Mouse (Mus musculus) neural tube, embryonic 12.5 days (tissue): ENCODE data around the gene Fxr2. TPM values are rescaled to one million over a fixed set of nuclear protein-coding genes. Genes with fewer than 3 reads are reported as not detected.

ENCODE experiments used
- ATAC-seq: fragments of 200-750 bp; cut with Nextera tagmentation; 2 replicates; pipeline ENCODE4 v1.8.0; 2017; ENCODE audit warnings: low read depth, mild to moderate bottlenecking, moderate TSS enrichment, moderate library complexity; ENCODE audit not compliant: low FRiP score
- H3K27ac ChIP-seq: fragments of 300-500 bp; sonication (generic); 2 replicates; pipeline ENCODE4 v1.5.1; 2016
- H3K27me3 ChIP-seq: fragments of 300-500 bp; sonication (generic); replicated peaks from 2 replicates; pipeline ENCODE4 v1.6.1; 2016; ENCODE audit warnings: mild to moderate bottlenecking
- H3K36me3 ChIP-seq: fragments of 300-500 bp; sonication (generic); 2 replicates; pipeline ENCODE4 v1.6.1; 2016; ENCODE audit warnings: mild to moderate bottlenecking
- H3K4me1 ChIP-seq: fragments of 300-500 bp; sonication (generic); 2 replicates; pipeline ENCODE4 v1.6.1; 2016
- H3K4me2 ChIP-seq: fragments of 300-500 bp; sonication (generic); replicated peaks from 2 replicates; pipeline ENCODE4 v1.6.1; 2016; ENCODE audit warnings: mild to moderate bottlenecking
- H3K4me3 ChIP-seq: fragments of 300-500 bp; sonication (generic); 2 replicates; pipeline ENCODE4 v1.5.1; 2016
- H3K9ac ChIP-seq: fragments of 300-500 bp; sonication (generic); 2 replicates; pipeline ENCODE4 v1.6.1; 2016; ENCODE audit warnings: mild to moderate bottlenecking
- H3K9me3 ChIP-seq: fragments of 300-500 bp; sonication (generic); 2 replicates; pipeline ENCODE4 v1.6.1; 2016; ENCODE audit warnings: mild to moderate bottlenecking
- WGBS: fragments of 180-500 bp; shearing (Covaris S2); methylation state at CpG from one replicate; pipeline ENCODE4 v1.1.7; 2016; 5-methylcytosine and 5-hydroxymethylcytosine counted together
- polyA plus RNA-seq: library from polyadenylated mRNA; unstranded; fragments of >200 nt; fragmentation: Nextera tagmentation; extraction: Ambion mirVana; gene quantifications from 2 replicates; pipeline ENCODE4 v1.2.1, GENCODE M21; 2016

The Fxr2 gene
- polyA plus RNA-seq, 1 experiment from 2014 or later, result 71.5 TPM

DNA sequence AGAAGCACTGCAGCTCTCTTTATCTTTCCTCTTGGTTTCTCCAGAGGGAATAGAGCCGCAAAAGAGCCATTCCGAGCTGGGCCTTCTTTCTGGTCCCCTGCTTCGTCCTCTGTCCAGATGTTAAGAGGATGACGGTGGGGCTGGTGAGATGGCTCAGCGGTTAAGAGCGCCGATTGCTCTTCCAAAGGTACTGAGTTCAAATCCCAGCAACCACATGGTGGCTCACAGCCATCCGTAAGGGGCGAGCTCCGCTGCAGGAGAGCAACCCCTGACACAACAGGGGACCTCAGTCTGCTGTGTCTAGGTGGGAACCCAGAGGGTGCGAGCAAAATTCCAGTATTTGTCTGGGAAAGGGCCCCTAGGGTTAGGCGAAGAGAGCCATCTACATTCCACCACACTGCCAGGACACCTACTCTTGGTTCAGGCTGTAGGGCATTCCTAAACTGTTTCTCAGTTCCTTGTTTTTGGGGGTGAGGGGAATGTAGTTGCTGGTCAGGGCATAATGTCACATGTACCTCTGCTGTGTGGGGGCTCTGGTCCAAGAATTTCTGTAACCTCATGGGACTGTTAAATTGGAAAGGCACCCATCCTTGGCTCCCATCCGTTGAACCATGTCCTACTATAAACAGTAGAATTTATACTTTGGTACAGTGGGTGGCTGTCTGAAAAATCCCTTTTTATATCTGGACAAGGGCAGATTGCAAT lies 30.3 kb downstream of the Fxr2 start:
- peak; percentile 54 for ATAC-seq
- Histone ChIP-seq H3K36me3 (peaks cover 51% of the 10 kb centered on the region), H3K9ac (peak overlapping the region; percentile 63), H3K4me2 (peak overlapping the region; percentile 65), H3K4me1 (peaks cover 20% of the 10 kb centered on the region), H3K9me3 (no peaks in the 10 kb centered on the region), H3K4me3 (peak overlapping the region; percentile 51), H3K27ac (peak overlapping the region; percentile 92), H3K27me3 (no peaks in the 10 kb centered on the region)
- WGBS, result 72% methylated on average over 13 of the region's 13 CpGs

DNA sequence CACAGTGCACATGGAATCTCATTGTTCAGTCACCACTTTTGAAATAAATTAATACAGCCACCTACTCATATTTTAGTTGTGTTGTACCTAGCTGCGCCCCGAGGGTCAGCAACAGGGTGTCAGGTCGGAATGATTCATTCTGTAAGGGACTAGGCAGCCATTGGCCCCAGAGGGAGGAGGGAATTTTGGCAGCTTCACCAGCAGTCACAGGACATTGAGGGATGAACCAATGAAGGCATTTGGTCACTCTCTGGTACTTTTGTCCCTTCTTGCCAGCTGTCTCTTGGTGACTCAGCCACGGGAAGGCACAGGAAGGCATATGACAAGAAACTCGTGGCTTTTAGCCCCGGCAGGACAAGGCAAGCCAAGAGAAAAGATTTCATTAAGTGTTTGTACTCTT lies 31.0 kb downstream of the Fxr2 start:
- H3K4me1 ChIP-seq, result peaks cover 20% of the 10 kb centered on the region
- H3K27me3 ChIP-seq, result no peaks in the 10 kb centered on the region
- no peak overlapping the region for H3K9ac ChIP-seq
- H3K9me3 ChIP-seq, result no peaks in the 10 kb centered on the region
- peaks cover 51% of the 10 kb centered on the region for H3K36me3 ChIP-seq
- no peak overlapping the region for H3K4me3 ChIP-seq
- no peak for ATAC-seq
- 85% methylated on average over 6 of the region's 6 CpGs for WGBS
- no peak overlapping the region for H3K4me2 ChIP-seq
- H3K27ac ChIP-seq, result no peak overlapping the region

DNA sequence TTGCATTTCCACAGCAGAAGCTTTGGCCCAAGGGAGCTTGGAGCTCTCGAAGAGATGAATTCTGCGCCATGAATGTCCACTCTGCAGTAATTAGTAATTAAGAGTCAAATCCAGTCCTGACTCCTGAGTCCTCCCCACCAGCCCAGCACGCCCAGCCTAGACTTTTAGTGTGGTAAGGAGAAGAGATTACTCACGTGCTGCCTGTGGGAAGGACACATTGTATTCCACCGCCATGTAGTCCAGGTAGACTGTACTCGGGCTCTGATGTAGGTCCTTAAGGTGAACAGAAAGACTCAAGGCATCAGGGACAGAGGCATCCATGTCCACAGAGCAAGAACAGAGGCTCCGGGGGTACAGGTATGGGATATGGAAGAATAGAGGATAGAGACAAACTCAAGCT lies 32.1 kb downstream of the Fxr2 start:
- ATAC-seq, result no peak
- Histone ChIP-seq H3K36me3 (peaks cover 59% of the 10 kb centered on the region), H3K4me3 (no peak overlapping the region)

DNA sequence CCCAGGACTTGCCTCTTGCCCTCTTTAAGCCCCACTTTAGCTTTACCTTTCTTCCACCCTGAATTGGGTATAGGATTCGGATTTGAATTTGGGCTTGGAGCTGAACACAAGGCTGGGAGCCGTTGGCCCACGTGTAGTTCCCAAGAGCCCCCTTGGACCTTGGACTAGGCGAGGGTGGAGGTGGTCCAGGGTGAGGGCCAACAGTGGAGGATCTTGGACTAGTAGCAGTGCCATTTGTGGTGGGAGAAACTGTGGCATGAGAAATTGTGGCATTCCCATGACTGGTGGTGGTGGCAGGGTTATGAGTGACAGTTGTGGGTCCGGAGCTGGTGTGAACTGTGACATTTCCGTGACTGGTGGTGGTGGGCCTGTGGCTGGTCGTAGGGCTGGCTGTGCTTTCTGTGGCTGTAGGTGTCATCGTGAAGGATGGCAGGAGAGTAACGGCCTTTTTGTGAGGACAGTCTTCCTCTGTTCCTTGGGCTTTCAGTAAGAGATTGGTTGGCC lies 32.7 kb downstream of the Fxr2 start:
- Histone ChIP-seq H3K27me3 (no peaks in the 10 kb centered on the region), H3K27ac (no peak overlapping the region), H3K36me3 (peaks cover 65% of the 10 kb centered on the region), H3K9me3 (no peaks in the 10 kb centered on the region), H3K4me1 (peaks cover 35% of the 10 kb centered on the region), H3K4me2 (no peak overlapping the region), H3K4me3 (no peak overlapping the region), H3K9ac (no peak overlapping the region)
- ATAC-seq, result no peak
- 81% methylated on average over 9 of the region's 9 CpGs for WGBS

More for the DNA sequence above, 32.1 kb downstream of the Fxr2 start:
- Histone ChIP-seq H3K27ac (no peak overlapping the region), H3K4me2 (no peak overlapping the region), H3K9me3 (no peaks in the 10 kb centered on the region), H3K4me1 (peaks cover 29% of the 10 kb centered on the region), H3K27me3 (no peaks in the 10 kb centered on the region), H3K9ac (no peak overlapping the region)
- 97% methylated on average over 7 of the region's 7 CpGs for WGBS

DNA sequence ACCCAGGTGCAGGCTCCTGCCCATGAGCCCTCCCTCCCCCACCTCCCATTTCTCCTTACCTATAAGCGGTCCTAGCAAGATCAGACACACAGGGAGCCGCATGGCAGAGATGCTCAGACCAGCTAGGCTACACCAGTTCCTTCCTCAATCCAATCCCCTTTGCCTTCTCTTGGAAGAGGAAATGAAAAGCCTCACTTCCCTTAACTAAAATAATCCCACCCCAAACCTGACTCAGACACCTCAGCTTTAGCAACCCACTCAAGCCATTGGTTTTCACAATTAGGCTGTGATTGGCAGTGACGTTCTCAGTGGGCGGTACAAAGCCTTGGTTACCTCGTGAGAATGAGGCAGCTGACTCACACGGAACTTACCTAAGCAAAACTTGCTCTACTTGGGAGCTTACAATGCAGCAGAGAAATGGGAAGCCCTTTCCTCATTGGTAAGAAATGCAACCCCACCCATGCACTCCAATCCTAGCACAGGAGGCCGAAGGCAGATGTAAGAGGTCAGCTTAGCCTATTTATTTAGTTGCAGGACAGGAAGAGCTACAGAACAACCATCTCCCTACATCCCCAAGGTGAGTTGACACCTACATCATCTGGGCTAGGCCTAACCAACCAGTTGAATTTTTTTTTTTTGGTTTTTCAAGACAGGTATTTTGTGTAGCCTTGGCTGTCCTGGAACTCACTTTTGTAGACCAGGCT lies 33.3 kb downstream of the Fxr2 start, which contains the start of gene Cd68:
Gene Cd68 (minus strand): TSS at position 193 of the 704 bp plus-strand sequence.
- peaks cover 71% of the 10 kb centered on the region for H3K36me3 ChIP-seq
- WGBS, result 33% methylated on average over 7 of the region's 7 CpGs
- no peak within 1 kb of the TSS for H3K27ac ChIP-seq
- H3K4me1 ChIP-seq, result peaks cover 35% of the 10 kb centered on the region
- H3K4me2 ChIP-seq, result no peak within 1 kb of the TSS
- ATAC-seq, result no peak
- no peak within 1 kb of the TSS for H3K9ac ChIP-seq
- H3K9me3 ChIP-seq, result no peaks in the 10 kb centered on the region
- no peaks in the 10 kb centered on the region for H3K27me3 ChIP-seq
- no peak within 1 kb of the TSS for H3K4me3 ChIP-seq

DNA sequence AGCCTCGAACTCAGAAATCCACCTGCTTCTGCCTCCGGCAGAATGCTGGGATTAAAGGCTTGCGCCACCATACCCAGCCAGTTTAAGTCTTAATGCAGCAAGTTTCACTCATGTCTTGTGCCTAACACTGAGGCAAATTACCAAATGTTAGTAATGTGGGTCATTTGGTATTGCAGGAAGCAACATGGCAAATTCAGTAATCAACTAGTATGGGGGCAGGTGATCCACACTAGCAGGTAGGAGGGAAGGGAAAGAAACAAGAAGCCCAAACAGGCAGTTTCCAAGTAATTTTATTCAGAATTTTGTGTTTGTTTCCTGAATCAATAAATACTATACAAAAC lies 33.8 kb downstream of the Fxr2 start:
- Histone ChIP-seq H3K4me2 (no peak overlapping the region), H3K9me3 (no peaks in the 10 kb centered on the region), H3K9ac (no peak overlapping the region), H3K4me3 (no peak overlapping the region), H3K36me3 (peaks cover 71% of the 10 kb centered on the region), H3K27ac (no peak overlapping the region), H3K4me1 (peaks cover 30% of the 10 kb centered on the region), H3K27me3 (no peaks in the 10 kb centered on the region)
- 89% methylated on average over 3 of the region's 3 CpGs for WGBS
- no peak for ATAC-seq

DNA sequence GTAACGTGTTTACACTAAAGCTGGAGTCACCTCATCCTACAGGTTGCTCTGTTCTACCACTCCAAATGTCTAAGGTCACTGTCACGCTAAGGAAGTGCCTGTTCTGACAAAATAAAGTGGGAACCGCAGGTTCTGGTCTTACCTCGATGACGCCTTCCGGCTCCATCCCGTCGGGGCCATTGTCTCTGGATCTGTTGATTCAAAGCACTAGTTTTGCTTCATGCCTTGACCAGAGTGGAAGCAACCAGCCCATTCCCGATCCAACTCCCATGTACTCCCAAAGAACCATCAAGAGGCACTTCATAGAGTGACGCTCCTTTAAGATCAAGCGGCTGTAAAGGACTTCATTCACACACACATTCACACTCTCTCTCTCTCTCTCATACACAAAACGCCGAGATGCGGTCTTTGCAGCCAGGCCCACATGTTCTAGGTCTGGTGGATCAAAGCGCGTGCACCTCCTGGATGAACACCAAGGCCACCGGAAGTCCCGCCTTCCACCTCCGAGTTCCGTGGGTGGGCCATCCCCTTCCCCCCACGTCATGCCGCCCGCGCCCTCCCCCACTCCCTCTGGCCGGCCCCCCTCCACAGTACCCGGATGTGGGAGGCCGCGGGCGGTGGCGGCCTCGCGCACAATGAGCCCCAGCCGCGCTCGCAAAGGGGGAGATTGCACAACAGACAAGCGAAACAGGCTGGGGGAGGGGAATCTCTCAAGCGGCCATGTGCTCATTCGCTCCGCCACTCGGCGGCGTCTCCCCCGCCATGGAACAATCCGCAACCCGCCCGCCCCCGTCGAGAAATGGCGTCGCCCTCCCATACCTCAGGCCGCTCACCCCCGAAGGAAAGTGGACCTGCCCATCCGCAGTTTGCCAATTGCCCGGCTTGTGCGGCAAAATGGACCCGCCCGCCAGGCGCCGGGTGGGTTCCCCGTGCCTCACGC lies 38.3 kb downstream of the Fxr2 start:
- Histone ChIP-seq H3K9ac (peak overlapping the region; percentile 99), H3K9me3 (no peaks in the 10 kb centered on the region), H3K36me3 (peaks cover 76% of the 10 kb centered on the region), H3K4me2 (peak overlapping the region; percentile 96), H3K4me1 (peaks cover 33% of the 10 kb centered on the region), H3K4me3 (peak overlapping the region; percentile 99), H3K27me3 (no peaks in the 10 kb centered on the region), H3K27ac (peak overlapping the region; percentile 87)
- WGBS, result 1% methylated on average over 59 of the region's 61 CpGs
- ATAC-seq, result peak; percentile 66

DNA sequence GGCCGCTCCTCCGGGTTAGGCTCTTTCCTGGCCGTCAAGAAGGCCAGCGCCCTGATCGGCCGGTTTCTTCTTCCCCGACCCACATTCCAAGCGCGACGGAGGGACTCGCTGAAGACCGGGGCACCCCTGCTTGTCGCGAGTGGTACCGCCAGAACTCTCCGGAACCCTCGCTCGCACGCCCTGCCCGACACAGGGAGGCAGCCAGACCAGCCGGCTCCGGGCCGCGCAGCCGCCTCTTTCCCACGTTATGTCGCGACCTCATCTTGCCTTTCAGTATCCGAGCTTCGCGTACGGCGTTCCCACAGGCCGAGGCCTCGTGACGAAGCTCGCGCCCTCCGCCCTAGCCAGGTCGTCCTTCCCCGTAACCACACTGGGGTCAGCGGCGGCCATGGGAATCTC lies 38.9 kb downstream of the Fxr2 start:
- peak overlapping the region; percentile 99 for H3K4me3 ChIP-seq
- H3K4me2 ChIP-seq, result peak overlapping the region; percentile 96
- under 1% methylated on average over 43 of the region's 43 CpGs for WGBS
- no peaks in the 10 kb centered on the region for H3K9me3 ChIP-seq
- peak; percentile 23 for ATAC-seq
- no peaks in the 10 kb centered on the region for H3K27me3 ChIP-seq
- H3K4me1 ChIP-seq, result peaks cover 33% of the 10 kb centered on the region
- peak overlapping the region; percentile 87 for H3K27ac ChIP-seq
- peak overlapping the region; percentile 99 for H3K9ac ChIP-seq
- H3K36me3 ChIP-seq, result peaks cover 76% of the 10 kb centered on the region

DNA sequence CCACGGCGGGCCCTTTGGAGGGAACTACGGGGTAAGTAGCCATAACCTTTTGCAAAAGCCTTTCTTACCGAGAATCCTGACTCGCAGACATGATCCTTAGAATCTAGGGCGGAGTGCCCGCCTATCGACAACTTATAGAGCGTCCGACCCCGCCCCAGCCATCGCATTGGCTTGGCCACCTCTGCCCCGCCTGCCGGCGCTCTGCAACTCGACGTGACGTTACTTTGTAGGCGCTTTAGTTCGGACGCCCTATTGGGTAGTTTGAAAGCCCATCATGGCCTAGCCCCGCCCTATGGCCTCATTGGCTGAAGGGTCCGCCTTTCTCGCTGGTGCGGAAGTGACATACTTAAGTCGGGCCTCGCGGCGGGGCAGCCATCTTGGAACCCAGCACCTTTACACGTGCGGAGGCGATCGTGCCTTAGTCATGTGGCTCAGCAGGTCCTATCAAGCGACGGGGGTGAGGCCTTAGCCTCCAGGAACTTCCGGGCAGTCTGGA lies 39.5 kb downstream of the Fxr2 start, which contains the start of gene Eif4a1:
Gene Eif4a1 (minus strand): TSS at position 213 of the 496 bp plus-strand sequence.
- ATAC-seq, result peak; percentile 96

GRCm38 (mm10) chr11:69679144-69679543 lies 46.4 kb downstream of the Fxr2 start:
- no peak overlapping the region for H3K9ac ChIP-seq
- no peaks in the 10 kb centered on the region for H3K9me3 ChIP-seq
- no peak overlapping the region for H3K4me3 ChIP-seq
- H3K4me1 ChIP-seq, result peaks cover 23% of the 10 kb centered on the region
- no peak for ATAC-seq
- H3K27ac ChIP-seq, result no peak overlapping the region
- peaks cover 59% of the 10 kb centered on the region for H3K36me3 ChIP-seq
- H3K27me3 ChIP-seq, result no peaks in the 10 kb centered on the region
- 100% methylated on average over 2 of the region's 2 CpGs for WGBS
- H3K4me2 ChIP-seq, result no peak overlapping the region

More for the DNA sequence above, 39.5 kb downstream of the Fxr2 start, which contains the start of gene Eif4a1:
- H3K27me3 ChIP-seq, result no peaks in the 10 kb centered on the region
- peaks cover 77% of the 10 kb centered on the region for H3K36me3 ChIP-seq
- H3K4me1 ChIP-seq, result peaks cover 33% of the 10 kb centered on the region
- no peaks in the 10 kb centered on the region for H3K9me3 ChIP-seq
- H3K27ac ChIP-seq, result peak within 1 kb of the TSS; percentile 87
- peak within 1 kb of the TSS; percentile 99 for H3K9ac ChIP-seq
- under 1% methylated on average over 36 of the region's 36 CpGs for WGBS
- H3K4me2 ChIP-seq, result peak within 1 kb of the TSS; percentile 96
- peak within 1 kb of the TSS; percentile 99 for H3K4me3 ChIP-seq

- Histone ChIP-seq H3K4me1 (peaks cover 23% of the 10 kb centered on the region), H3K4me2 (peak overlapping the region; percentile 94), H3K36me3 (peaks cover 47% of the 10 kb centered on the region), H3K9ac (0 out of 2 replicates have a peak overlapping the region, but pooled peaks have one; percentile 26), H3K4me3 (peak overlapping the region; percentile 81), H3K27me3 (no peaks in the 10 kb centered on the region), H3K27ac (no peak overlapping the region), H3K9me3 (no peaks in the 10 kb centered on the region)
- 94% methylated on average over 30 of the region's 30 CpGs for WGBS
- ATAC-seq, result no peak
Observed at GRCm38 (mm10) chr11:69680136-69680855, 47.5 kb downstream of the Fxr2 start.
